Mouse (Mus musculus) splenic B cell, adult 2 months (primary cell): Measurements from ENCODE around the gene Shisa9.
A peak's percentile ranks its signal among the peaks of the same experiment; 100 is the strongest.

Source experiments
- DNase-seq: peaks from one replicate; pipeline ENCODE4 v3.0.0-alpha.2; 2011; ENCODE audit warnings: low read depth, low spot score
- H3K27me3 ChIP-seq: 2 replicates; pipeline ENCODE4 v1.6.1; 2012; ENCODE audit warnings: mild to moderate bottlenecking, low read length, moderate library complexity, mixed read lengths; ENCODE audit not compliant: control insufficient read depth, poor library complexity, insufficient read depth, severe bottlenecking
- H3K36me3 ChIP-seq: 2 replicates; pipeline ENCODE4 v1.6.1; 2012; ENCODE audit warnings: mild to moderate bottlenecking, low read length, moderate library complexity, mixed read lengths; ENCODE audit not compliant: control insufficient read depth, poor library complexity, insufficient read depth, severe bottlenecking

The Shisa9 gene

DNA sequence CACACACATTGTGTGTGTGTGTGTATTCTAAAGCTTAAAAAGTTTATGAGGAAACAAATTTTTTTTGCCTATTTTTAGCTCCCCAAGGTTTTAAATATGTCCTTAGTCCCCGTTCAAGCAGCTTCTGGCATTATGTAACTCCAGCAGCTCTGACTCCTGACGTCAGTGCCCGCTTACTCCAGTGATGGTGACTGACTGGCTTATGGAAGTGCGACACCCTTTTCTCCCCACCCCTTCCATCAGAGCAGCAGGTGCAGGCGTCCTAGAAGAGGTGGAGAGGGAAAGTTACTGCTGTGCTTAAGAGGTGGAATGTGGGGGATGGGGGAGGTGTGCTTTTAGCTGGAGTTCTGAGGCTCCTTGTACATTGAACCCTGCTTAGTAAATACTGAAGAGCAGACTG is 213.7 kb downstream of the Shisa9 start:
- DNase-seq = no peak
- H3K36me3 ChIP-seq = no peaks in the 10 kb centered on the region

DNA sequence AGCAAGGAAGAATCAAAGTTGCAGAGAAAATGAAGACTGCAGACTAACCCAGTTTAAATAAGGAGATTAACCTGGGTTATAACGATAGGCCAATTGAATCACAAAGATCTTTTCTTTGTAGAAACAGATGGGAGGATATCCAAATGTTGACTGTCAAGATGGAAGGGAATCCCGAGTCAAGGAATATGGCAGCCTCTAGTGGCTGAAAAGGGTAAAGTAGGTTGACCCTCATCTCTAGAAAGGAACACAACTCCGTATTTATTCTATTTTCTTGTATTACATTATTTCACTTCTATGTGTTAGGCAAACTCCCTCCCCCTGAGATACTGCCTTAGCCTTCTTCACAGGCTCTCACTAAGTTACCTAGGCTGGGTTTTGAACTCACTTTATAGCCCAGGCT is 217.3 kb downstream of the Shisa9 start:
- DNase-seq = peak; percentile 1
- H3K36me3 ChIP-seq = no peaks in the 10 kb centered on the region
- H3K27me3 ChIP-seq = no peaks in the 10 kb centered on the region

More for the DNA sequence above, 213.7 kb downstream of the Shisa9 start:
- no peaks in the 10 kb centered on the region for H3K27me3 ChIP-seq

DNA sequence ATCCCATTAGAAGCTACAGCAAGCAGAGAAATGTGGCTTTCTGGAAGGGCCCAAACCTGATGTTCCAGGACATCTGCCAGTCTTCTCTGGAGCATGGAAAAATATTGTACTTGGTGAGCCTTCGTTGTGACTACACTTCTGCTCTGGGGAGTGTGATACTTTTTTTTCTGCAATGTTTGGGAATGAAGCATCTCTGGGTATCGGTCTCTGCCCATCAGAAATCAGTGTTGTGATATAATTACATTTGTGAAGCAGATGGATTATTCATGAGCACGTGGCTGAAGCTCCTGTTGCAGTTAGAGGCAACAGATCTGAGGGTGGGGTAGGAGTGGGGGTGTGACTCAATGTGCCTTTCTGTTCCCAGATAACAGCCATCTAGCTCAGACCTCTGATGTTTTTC is 218.2 kb downstream of the Shisa9 start:
- Histone ChIP-seq H3K36me3 (no peaks in the 10 kb centered on the region), H3K27me3 (no peaks in the 10 kb centered on the region)
- DNase-seq = no peak

DNA sequence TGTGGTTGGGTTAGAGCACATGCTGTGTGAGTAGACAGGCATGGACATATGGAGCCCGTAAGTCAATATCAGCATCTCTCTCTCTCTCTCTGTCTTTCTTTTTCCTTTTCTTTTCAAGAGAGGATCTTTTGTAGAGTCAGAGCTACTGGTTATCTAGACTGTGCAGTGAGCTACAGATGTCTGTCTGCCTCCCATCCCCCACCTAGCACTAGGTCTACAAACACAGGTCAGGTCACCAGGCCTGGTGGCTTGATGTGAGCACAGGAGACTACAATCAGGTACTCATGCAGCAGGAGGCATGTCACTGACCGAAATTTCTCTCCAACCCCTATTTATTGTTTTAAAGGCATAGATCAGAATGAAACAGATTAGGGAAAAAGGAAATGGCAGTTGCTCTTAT is 219.1 kb downstream of the Shisa9 start:
- no peaks in the 10 kb centered on the region for H3K27me3 ChIP-seq
- DNase-seq = no peak
- no peaks in the 10 kb centered on the region for H3K36me3 ChIP-seq

DNA sequence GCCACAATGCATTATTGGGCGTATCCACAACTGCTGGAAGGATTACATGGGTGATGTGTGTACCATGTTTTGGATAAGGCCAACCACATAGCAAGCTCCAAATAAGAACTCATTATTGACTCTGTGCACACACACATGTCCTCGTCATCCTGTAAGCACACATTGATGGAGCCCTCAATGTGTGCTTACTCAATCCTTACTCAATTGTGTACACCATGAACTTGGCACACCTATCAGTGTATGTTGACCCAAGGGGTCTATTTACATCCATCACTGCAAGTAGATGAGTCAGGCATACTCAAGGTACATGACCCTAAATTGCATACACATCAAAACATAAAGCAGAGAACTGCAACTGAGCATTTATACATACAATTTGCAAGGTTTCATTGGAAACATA is 220.5 kb downstream of the Shisa9 start:
- no peaks in the 10 kb centered on the region for H3K36me3 ChIP-seq
- DNase-seq = no peak
- no peaks in the 10 kb centered on the region for H3K27me3 ChIP-seq

DNA sequence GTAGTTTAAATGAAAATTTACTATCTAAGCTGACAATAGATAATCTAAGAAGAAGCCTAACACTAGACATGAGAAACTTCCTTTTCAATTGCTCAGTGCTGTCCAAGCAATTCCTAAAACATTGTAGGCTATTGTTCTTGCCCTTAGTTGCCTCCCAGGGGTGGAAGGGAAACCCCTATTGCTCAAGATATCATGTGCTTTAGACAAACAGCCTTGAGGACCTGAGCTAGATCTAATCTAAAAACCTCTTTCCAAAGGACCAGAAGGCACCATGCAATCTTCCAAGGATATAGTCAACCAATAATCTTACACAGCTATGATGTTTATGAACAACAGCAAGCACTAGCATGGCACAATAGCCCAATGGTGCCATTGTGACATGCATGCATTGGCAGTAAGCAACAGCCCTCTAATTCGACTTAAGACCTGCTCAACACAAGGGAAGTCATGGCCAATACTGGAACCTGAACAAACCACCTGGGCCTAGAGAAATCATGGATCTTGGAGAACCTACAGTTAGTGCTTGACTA is 222.6 kb downstream of the Shisa9 start:
- no peak for DNase-seq
- H3K36me3 ChIP-seq = no peaks in the 10 kb centered on the region
- no peaks in the 10 kb centered on the region for H3K27me3 ChIP-seq

DNA sequence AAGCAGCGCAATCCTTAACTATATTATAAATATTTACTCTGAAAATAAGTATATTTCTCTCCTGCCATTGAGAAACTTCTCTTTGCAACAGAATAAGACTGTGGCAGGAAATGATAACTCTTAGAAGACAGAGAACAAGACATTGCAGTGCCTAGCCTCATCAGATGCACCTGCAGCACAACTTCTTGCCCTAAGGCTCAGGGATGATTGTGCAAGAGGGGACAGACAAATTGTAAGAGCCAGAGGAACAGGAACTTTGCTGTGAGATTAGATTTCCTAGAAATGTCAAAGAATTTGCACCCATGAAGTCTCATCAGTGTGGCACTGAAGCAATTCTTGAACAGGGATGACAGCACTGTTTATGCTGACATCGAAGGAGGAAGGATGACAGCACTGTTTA is 223.0 kb downstream of the Shisa9 start:
- H3K36me3 ChIP-seq = no peaks in the 10 kb centered on the region
- DNase-seq = no peak
- H3K27me3 ChIP-seq = no peaks in the 10 kb centered on the region

DNA sequence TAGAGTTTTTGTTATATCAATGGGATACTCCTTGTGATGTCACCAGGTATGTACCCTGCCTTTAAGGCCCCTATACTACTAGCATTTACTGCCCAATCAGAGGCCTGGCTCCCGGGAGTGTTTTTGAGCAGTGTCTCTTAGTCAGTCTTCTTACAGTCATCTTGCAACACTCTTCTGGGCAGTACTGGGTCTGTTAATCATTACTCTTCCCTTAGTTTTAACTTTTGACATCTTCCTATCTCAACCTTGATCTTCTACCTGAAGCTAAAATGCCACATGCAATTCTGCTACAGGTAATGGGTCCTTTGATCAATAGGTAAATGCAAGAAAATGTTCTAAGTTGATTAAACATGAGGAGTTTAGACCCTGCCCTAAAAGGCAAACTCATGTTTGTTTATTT is 225.4 kb downstream of the Shisa9 start:
- DNase-seq = no peak
- H3K36me3 ChIP-seq = no peaks in the 10 kb centered on the region
- no peaks in the 10 kb centered on the region for H3K27me3 ChIP-seq

DNA sequence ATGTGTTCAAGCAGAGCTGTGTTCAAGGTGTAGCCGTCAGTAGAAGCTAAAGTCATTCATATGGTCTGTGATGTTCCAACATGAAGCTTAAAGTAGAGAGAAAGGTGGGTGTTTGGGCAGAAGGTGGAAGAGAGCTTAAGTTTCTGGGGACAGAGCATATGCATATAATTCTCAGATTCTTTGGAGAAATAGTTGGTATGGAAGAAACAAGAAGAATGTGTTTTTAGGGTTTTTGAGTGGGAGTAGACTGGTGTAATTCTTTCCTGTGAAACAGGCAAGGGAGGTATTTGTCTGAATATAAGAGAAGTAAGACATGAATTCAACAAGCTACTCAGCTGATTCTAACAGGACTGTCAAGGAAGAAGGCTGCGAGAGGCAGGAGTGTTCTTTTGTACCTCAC is 225.9 kb downstream of the Shisa9 start:
- H3K36me3 ChIP-seq = no peaks in the 10 kb centered on the region
- no peaks in the 10 kb centered on the region for H3K27me3 ChIP-seq
- no peak for DNase-seq

DNA sequence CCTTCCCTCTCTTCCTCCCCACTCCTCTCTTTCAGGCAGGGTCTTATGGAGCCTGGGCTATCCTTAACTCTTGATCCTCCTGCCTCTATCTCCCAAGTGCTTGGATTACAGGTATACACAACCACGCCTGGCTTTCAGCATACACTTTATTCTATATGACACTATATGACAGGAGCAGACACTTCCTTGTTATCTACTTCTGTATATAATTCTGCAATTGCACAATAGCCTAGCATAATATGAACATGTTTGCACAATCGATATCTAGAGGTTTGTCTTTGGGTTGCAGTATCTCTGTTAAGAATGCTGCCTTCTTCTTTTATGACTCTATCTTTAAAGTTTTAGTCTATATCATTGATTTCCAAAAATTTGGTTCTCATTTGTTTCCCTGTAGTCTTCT is 230.1 kb downstream of the Shisa9 start:
- no peaks in the 10 kb centered on the region for H3K27me3 ChIP-seq
- no peaks in the 10 kb centered on the region for H3K36me3 ChIP-seq
- no peak for DNase-seq

DNA sequence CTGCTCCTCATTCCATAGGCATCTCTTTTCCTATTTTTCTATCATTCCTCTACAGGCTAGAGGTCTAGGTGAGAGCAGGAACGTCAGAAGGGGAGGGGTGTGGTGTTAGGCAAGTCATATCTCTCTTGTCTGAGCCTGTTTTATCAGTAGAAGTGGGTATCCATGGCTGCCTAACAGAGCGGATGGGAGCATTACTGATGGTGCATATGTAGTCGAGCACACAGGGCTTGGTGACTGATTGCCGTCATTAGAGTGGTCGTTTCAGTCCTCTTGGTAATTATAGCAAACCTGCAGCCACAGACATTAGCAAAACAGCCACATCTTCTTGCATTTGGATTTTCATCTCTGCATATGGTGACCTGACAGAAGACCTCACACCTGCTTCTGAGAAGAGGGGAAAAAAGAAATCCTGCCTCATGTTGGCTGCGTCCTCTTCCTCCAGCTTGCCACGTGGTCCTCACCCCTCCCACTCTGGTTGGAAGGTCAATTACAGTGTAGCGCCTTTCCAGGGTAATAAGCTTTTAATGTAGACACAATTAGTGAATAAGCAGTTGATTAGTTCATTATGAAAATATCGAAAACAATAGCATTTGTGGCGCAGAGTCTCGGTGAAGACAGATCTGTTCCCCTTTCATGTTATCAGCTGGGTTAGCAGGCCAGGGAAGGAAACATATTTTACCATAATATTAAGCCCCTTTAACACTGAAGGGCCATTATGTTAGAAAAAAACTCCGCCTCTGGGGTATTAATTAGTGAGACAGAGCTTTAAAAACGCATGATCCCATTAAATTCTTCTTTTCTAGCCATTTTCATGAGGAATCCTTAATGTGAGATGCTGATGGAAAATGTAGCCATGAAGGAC is 233.6 kb downstream of the Shisa9 start:
- no peaks in the 10 kb centered on the region for H3K36me3 ChIP-seq
- no peaks in the 10 kb centered on the region for H3K27me3 ChIP-seq
- DNase-seq = no peak

DNA sequence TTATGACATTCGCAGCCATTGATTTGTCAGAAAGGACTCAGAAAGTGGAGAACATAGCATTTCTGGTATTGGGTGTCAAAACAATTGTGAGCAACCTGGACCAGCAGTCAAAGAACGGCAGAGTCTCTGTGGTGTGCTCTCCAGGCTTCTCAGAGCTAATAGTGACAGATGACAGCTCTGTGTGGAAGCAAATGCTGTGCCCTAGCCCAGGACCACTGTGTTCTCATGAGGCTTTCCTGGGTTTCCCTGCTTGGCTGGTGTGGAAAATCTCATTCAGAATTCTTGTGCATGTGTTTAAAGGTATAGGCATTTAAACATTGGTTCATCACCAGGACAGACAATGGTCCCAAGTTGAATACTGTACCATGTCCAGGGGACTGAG is 234.2 kb downstream of the Shisa9 start:
- Histone ChIP-seq H3K36me3 (no peaks in the 10 kb centered on the region), H3K27me3 (no peaks in the 10 kb centered on the region)
- DNase-seq = no peak

DNA sequence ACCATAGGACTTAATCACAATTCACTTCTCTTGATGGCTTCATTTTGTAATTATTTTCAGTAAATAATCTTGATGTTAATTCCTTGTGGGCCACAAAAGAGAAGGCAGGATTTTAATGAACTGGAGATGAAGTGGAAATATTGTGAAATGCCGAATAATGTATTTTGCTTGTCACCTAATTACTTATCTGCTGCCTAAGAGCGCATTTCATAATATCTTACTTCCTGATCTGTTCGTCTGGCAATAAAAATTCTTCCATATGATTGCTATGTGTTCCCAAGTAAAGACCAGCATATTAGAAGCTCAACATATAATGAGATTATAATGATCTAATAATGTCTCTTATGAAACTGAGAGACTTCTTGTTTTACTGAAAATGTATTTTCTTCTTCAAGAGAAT is 235.9 kb downstream of the Shisa9 start:
- DNase-seq = no peak
- Histone ChIP-seq H3K27me3 (no peaks in the 10 kb centered on the region), H3K36me3 (no peaks in the 10 kb centered on the region)

DNA sequence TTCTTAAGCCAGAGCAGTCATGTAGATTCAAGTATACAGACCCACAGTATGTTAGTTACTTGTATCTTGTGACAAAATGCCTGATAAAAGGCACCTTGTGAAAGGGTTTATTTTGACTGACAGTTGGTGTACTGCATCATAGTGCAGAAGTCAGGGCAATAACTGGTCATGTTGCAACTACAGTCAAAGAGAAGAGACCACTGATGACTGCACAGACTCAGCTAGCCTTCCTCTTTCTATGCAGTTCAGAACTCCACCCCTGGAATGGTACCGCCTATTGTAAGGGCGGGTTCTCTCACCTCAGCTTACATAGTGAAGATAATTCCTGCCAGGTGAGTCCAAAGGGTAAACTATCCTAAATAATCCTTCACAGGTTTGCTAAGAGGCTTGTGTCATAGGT is 239.6 kb downstream of the Shisa9 start:
- Histone ChIP-seq H3K27me3 (no peaks in the 10 kb centered on the region), H3K36me3 (no peaks in the 10 kb centered on the region)
- no peak for DNase-seq

DNA sequence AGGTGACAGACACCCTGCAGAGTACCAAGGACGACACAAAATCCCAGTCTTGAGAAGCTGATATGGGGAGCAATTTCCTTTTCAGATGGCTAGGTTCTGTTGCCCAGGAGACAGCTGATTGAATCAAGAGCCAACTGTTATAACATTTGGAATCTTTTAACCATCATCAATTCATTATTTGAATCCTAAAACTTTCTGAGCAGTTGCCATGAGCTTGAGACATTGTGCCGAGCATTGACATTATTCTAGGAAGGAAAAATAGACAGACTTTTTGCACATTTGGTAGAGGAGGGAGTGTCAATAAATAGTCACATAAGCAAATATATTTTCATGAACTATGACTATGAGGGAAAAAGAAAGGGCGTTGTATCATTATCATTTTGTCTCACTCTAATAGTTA is 243.0 kb downstream of the Shisa9 start:
- Histone ChIP-seq H3K36me3 (no peaks in the 10 kb centered on the region), H3K27me3 (no peaks in the 10 kb centered on the region)
- no peak for DNase-seq

DNA sequence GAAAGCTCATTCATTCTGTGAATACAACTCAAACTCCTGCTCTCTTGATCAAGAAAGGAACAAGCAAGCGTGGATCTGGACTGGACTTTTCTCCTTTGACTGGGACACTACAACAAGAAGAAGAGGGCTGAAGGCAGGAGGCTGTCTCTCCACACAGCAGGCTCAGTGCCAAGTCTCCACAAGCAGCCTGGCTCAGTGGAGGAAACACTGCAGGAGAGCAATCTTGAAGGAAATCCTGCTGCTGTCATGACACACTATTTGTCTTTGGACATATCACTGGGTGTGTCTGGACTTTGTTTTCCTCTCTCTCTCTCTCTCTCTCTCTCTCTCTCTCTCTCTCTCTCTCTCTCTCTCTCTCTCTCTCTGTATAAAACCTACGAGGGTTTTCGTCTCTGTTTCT is 249.4 kb downstream of the Shisa9 start:
- Histone ChIP-seq H3K27me3 (no peaks in the 10 kb centered on the region), H3K36me3 (no peaks in the 10 kb centered on the region)
- no peak for DNase-seq
